Mouse (Mus musculus) yolk sac, embryonic 10.5 days (tissue): Measurements from ENCODE around the gene Terb2.

Source experiments
- DNase-seq: peaks from one replicate; pipeline ENCODE4 v3.0.0-alpha.2; 2017; ENCODE audit warnings: low spot score

Terb2 gene

GRCm38 (mm10) chr2:122186106-122186505, at the start of gene Terb2, which contains the start of gene Patl2:
TSS of gene Terb2 (plus strand) at chr2:122186272.
TSS of gene Patl2 (minus strand) at chr2:122186189.
- DNase-seq: no peak

GRCm38 (mm10) chr2:122137839-122138465, 48.1 kb upstream of the Terb2 start:
- DNase-seq: peak; percentile 58

- DNase-seq: peak; percentile 55
These were observed 45.3 kb upstream of the Terb2 start for GRCm38 (mm10) chr2:122140815-122141214.

GRCm38 (mm10) chr2:122141332-122141967, 44.6 kb upstream of the Terb2 start:
- DNase-seq: peak; percentile 71

- DNase-seq: no peak
These were observed 43.0 kb upstream of the Terb2 start for GRCm38 (mm10) chr2:122143111-122143510.

GRCm38 (mm10) chr2:122145756-122146155, 40.3 kb upstream of the Terb2 start:
- DNase-seq: no peak

- no peak for DNase-seq
These were observed 39.4 kb upstream of the Terb2 start for GRCm38 (mm10) chr2:122146687-122147086.

GRCm38 (mm10) chr2:122147508-122148241, 38.4 kb upstream of the Terb2 start, which contains the start of gene B2m:
TSS of gene B2m (plus strand) at chr2:122147686.
- peak; percentile 90 for DNase-seq

- DNase-seq: no peak
These were observed 37.7 kb upstream of the Terb2 start for GRCm38 (mm10) chr2:122148242-122148917.

GRCm38 (mm10) chr2:122149316-122149715, 36.8 kb upstream of the Terb2 start:
- no peak for DNase-seq

- no peak for DNase-seq
These were observed 36.4 kb upstream of the Terb2 start for GRCm38 (mm10) chr2:122149716-122150115.

GRCm38 (mm10) chr2:122151221-122151620, 34.9 kb upstream of the Terb2 start:
- DNase-seq: no peak

- DNase-seq: no peak
These were observed 33.2 kb upstream of the Terb2 start for GRCm38 (mm10) chr2:122152850-122153249.

GRCm38 (mm10) chr2:122153681-122154365, 32.2 kb upstream of the Terb2 start:
- no peak for DNase-seq

GRCm38 (mm10) chr2:122154479-122154878, 31.6 kb upstream of the Terb2 start:
- DNase-seq: no peak

- no peak for DNase-seq
These were observed 30.8 kb upstream of the Terb2 start for GRCm38 (mm10) chr2:122155292-122155691.

GRCm38 (mm10) chr2:122156051-122156700, 29.9 kb upstream of the Terb2 start:
- DNase-seq: no peak

GRCm38 (mm10) chr2:122157561-122157960, 28.5 kb upstream of the Terb2 start:
- no peak for DNase-seq

- peak; percentile 78 for DNase-seq
These were observed 27.7 kb upstream of the Terb2 start for GRCm38 (mm10) chr2:122158362-122158802.

GRCm38 (mm10) chr2:122159667-122160066, 26.4 kb upstream of the Terb2 start:
- DNase-seq: no peak

- DNase-seq: peak; percentile 62
These were observed 25.4 kb upstream of the Terb2 start, which contains the start of gene Trim69 for GRCm38 (mm10) chr2:122160680-122161079. TSS of gene Trim69 (plus strand) at chr2:122160700.
